Mouse (Mus musculus) urinary bladder, postnatal 14 days (tissue): ENCODE data around the gene Crtc1.

Experiments used
- DNase-seq: peaks from one replicate; pipeline ENCODE4 v3.0.0; 2021; ENCODE audit warnings: low spot score

Crtc1 gene

DNA sequence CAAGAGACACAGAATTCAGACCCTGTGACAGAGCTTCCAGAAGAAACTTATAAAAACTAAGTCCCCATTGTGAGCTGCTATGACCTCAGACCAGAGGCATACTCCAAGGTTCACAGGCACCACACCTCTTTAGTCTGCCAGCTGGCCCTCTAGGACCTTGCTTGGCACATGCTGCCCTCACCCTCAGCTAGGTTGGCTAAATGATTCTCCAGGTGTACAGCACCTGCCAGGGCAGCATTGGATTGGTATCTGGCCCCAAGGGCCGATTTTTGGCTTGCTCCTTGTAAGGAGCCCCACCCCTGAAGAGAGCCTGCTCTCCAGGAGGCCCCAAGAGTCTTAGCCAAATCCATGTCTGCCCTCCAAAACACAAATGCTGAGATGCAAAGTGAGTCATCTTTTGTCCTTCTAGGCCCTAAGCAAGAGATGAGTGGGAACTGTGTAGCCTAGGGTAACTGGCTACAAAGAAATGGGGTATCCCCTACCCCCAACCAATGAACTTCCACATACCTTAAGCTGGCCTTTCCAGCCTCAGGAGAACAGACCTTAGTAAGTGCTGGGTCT lies 91.4 kb downstream of the Crtc1 start:
- DNase-seq, result no peak

DNA sequence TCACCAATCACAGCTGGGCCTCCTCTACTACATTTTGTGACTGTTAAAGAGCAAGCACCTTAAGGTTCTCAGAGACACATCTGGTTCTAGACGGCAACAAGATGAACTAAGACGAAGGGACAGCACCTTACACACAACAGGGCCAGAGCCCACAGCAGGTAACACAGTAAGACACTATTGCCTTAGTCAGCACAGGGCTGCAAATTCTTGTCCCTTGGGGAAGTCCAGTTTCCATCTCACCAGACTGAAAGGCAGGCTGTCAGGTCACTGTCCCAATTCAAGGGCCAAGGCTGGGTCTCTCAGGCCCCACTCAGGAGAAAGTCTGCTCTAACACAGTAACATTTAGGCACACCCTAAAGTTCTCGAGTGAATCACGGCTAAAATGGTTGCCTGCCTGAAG lies 91.9 kb downstream of the Crtc1 start:
- DNase-seq, result no peak

DNA sequence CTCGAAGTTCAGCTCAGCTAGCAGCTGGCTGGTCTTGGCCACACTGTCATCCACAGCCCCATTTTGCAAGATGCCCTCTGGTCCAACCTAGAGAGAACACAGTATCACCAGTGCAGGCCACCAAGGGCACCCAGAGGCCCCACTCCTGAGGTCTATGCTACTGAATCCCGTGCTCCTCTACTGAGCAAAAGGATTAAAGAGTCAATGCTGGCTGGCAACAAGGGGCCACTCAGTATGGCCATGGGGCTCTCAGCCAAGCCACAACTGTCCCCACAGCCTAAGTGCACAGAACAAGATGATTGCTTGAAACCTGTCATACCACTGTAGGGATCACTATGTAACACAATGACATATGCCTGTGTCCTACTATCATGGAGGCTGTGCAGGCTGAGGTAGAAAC lies 95.1 kb downstream of the Crtc1 start:
- DNase-seq, result no peak

- DNase-seq, result no peak
Measured at GRCm38 (mm10) chr8:70343696-70344095, 95.7 kb downstream of the Crtc1 start.

- no peak for DNase-seq
Measured at GRCm38 (mm10) chr8:70343076-70343475, 96.3 kb downstream of the Crtc1 start.

DNA sequence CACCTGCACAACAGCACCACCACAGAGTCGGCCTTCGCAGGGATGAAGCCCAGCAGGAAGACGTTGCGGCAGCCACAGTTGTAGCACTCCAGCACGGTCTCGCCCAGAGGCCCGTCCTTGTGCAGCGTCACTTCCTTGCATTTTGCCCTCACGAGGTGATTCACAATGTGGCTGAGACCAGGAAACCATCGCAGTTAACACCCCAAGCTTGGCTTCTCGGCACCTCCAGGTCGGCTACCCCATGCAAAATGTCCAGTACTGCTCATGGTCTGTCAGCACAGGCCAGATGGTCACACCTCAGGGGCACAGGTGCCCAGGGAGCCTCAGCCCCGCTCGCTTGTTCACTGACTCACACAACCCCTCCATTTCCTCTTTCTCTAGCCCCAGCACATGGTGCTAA lies 97.4 kb downstream of the Crtc1 start:
- DNase-seq, result no peak

DNA sequence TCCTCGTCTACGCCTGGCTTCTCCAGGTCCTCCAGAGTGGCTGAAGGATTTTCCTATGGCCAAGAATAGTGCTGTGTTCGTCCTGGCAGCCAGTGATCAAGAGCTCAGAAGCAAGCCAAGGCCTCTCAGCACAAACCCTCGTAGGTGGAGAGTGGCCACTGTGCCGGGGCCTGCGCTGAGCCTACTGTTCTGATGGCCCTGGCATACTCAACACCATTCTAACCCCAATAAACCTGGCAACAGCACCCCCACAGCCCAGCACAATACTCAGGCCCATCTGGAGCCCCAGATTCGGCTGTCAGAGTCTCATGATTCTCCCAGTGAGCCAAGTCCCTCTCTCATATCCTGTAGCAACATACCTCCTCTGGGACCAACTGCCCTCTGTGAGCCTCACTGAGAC lies 98.7 kb downstream of the Crtc1 start:
- DNase-seq, result no peak

DNA sequence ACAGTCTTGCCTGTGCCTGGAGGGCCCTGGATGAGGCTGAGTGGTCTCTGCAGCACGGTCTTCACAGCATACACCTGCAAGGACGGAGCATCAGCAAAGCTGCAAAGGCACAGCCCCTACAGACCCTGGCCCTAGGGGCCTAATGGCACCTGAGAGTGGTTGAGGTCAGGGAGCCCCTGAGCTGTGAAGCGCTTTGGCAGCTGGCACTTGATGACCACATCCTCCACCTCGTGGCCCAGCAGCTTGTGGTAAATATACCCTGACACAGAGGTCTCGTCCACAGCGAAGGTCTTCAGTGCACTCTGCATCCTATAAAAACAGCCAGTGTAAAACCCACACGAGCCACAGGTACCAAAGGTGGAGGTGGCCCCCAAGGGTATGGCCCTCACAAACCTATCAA lies 100.4 kb downstream of the Crtc1 start:
- no peak for DNase-seq

DNA sequence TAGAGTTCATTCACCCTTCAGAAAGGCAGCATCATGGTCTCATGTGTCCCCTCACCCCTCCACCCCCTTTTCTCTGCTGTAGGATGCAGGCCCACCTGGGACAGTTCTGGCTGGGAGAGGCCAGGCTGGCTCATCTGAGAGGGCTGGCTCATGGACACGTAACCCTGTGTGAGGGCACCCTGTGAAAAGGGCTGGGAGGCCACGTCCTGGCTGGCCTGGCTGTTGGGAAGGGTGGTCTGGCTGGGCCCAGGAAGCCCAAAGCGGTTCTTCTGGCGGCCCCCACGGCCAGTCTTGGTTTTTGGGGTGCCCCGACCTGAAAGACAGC lies 106.5 kb downstream of the Crtc1 start:
- DNase-seq, result no peak
